Mouse (Mus musculus): ENCODE measurements around the gene C1qtnf5. TPM values are rescaled to one million over a fixed set of nuclear protein-coding genes. Genes with fewer than 3 reads are reported as not detected.
A peak's percentile ranks its signal among the peaks of the same experiment; 100 is the strongest.

The C1qtnf5 gene
- total RNA-seq, 4 experiments from 2014 or later = 7.6 to 12.9 (median 8.9) TPM

- DNase-seq (ENCODE audit: low spot score) = peak; percentile 49
These were observed 23.7 kb downstream of the C1qtnf5 start for GRCm38 (mm10) chr9:44130581-44131275.

GRCm38 (mm10) chr9:44131276-44131590 lies 24.2 kb downstream of the C1qtnf5 start:
- DNase-seq (ENCODE audit: low spot score) = no peak

GRCm38 (mm10) chr9:44132200-44132599 lies 25.2 kb downstream of the C1qtnf5 start:
- no peak for DNase-seq (ENCODE audit: low spot score)

GRCm38 (mm10) chr9:44133287-44133686 lies 26.2 kb downstream of the C1qtnf5 start:
- no peak for DNase-seq (ENCODE audit: low spot score)

- DNase-seq (ENCODE audit: low spot score) = peak; percentile 40
These were observed 27.2 kb downstream of the C1qtnf5 start, which contains the start of gene Mcam for GRCm38 (mm10) chr9:44134101-44134850. Gene Mcam (plus strand): TSS chr9:44134469.

- peak; percentile 45 for DNase-seq (ENCODE audit: low spot score)
These were observed 28.0 kb downstream of the C1qtnf5 start for GRCm38 (mm10) chr9:44134851-44135730.

- no peak for DNase-seq (ENCODE audit: low spot score)
These were observed 28.8 kb downstream of the C1qtnf5 start for GRCm38 (mm10) chr9:44135731-44136411.

- DNase-seq (ENCODE audit: low spot score) = no peak
These were observed 30.8 kb downstream of the C1qtnf5 start for GRCm38 (mm10) chr9:44137846-44138245.

GRCm38 (mm10) chr9:44141951-44142350 lies 34.9 kb downstream of the C1qtnf5 start:
- no peak for DNase-seq (ENCODE audit: low spot score)

- DNase-seq (ENCODE audit: low spot score) = no peak
These were observed 36.4 kb downstream of the C1qtnf5 start for GRCm38 (mm10) chr9:44143421-44143820.

GRCm38 (mm10) chr9:44144023-44144717 lies 37.1 kb downstream of the C1qtnf5 start:
- DNase-seq (ENCODE audit: low spot score) = no peak

GRCm38 (mm10) chr9:44144718-44145060 lies 37.6 kb downstream of the C1qtnf5 start:
- no peak for DNase-seq (ENCODE audit: low spot score)

GRCm38 (mm10) chr9:44147290-44147689 lies 40.2 kb downstream of the C1qtnf5 start:
- no peak for DNase-seq (ENCODE audit: low spot score)

Other genes starting within 250 kb of the C1qtnf5 start
- gene Thy1, start 63.9 kb upstream of the C1qtnf5 start, total RNA-seq (2022) = 10 to 100 TPM in 2 of 4 experiments, 1 to 10 TPM in 2; 8.9 to 12.4 (median 11.0) TPM
- 100 to 1,000 TPM; 160 to 205 (median 195) TPM for gene Usp2, start 40.2 kb upstream of the C1qtnf5 start, total RNA-seq (2022)
- not detected for gene Mfrp, start 5.5 kb upstream of the C1qtnf5 start, total RNA-seq (2022)
- gene Gm49380, start 6.3 kb downstream of the C1qtnf5 start, total RNA-seq (2022) = under 1 TPM; 0.11 to 0.47 (median 0.30) TPM
- gene Rnf26, start 6.3 kb downstream of the C1qtnf5 start, total RNA-seq (2022) = 1 to 10 TPM; 5.2 to 7.0 (median 6.4) TPM
- 10 to 100 TPM; 20.5 to 35.2 (median 28.1) TPM for gene Mcam, start 27.2 kb downstream of the C1qtnf5 start, total RNA-seq (2022)
- gene Cbl, start 126.8 kb downstream of the C1qtnf5 start, total RNA-seq (2022) = 10 to 100 TPM; 14.8 to 18.9 (median 17.4) TPM
- gene Ccdc153, start 133.4 kb downstream of the C1qtnf5 start, total RNA-seq (2022) = not detected
- gene Pdzd3, start 144.2 kb downstream of the C1qtnf5 start, total RNA-seq (2022) = 1 to 10 TPM; 3.6 to 7.1 (median 6.0) TPM
- gene Nlrx1, start 161.4 kb downstream of the C1qtnf5 start, total RNA-seq (2022) = 10 to 100 TPM; 20.3 to 25.8 (median 24.9) TPM
- 1 to 10 TPM in 1 of 4 experiments, under 1 TPM in 3; 0.30 to 1.5 (median 0.52) TPM for gene Abcg4, start 181.4 kb downstream of the C1qtnf5 start, total RNA-seq (2022)
- gene Hinfp, start 198.4 kb downstream of the C1qtnf5 start, total RNA-seq (2022) = 1 to 10 TPM; 4.5 to 7.2 (median 6.3) TPM
- 10 to 100 TPM; 12.7 to 19.2 (median 14.1) TPM for gene C2cd2l, start 213.0 kb downstream of the C1qtnf5 start, total RNA-seq (2022)
- 10 to 100 TPM; 19.4 to 23.5 (median 20.5) TPM for gene Dpagt1, start 218.8 kb downstream of the C1qtnf5 start, total RNA-seq (2022)
- 10 to 100 TPM; 10.5 to 12.3 (median 11.4) TPM for gene H2afx, start 227.4 kb downstream of the C1qtnf5 start, total RNA-seq (2022)
- 10 to 100 TPM; 42.1 to 48.8 (median 45.4) TPM for gene Hmbs, start 237.0 kb downstream of the C1qtnf5 start, total RNA-seq (2022)